Mouse (Mus musculus) lung, postnatal 0 days (tissue): ENCODE measurements around the gene Nme7. TPM values are rescaled to one million over a fixed set of nuclear protein-coding genes. Genes with fewer than 3 reads are reported as not detected.

Experiments
- ATAC-seq: fragments of 200-750 bp; cut with Nextera tagmentation; 2 replicates; pipeline ENCODE4 v1.8.0; 2017; ENCODE audit warnings: moderate library complexity
- DNase-seq: peaks from one replicate; pipeline ENCODE4 v3.0.0-alpha.2; 2016; ENCODE audit warnings: low spot score
- H3K27ac ChIP-seq: fragments of 300-500 bp; sonication (generic); 2 replicates; pipeline ENCODE4 v1.5.1; 2014; ENCODE audit warnings: antibody characterized with exemption, mild to moderate bottlenecking, low read length, mixed read lengths
- H3K27me3 ChIP-seq: fragments of 300-500 bp; sonication (generic); replicated peaks from 2 replicates; pipeline ENCODE4 v1.6.1; 2014; ENCODE audit warnings: low read length, mixed read lengths; ENCODE audit not compliant: insufficient read depth
- H3K36me3 ChIP-seq: fragments of 300-500 bp; sonication (generic); 2 replicates; pipeline ENCODE4 v1.6.1; 2014; ENCODE audit warnings: low read length, mixed read lengths; ENCODE audit not compliant: insufficient read depth
- H3K4me1 ChIP-seq: fragments of 300-500 bp; sonication (generic); 2 replicates; pipeline ENCODE4 v1.6.1; 2014; ENCODE audit warnings: antibody characterized with exemption, low read depth, low read length, mixed read lengths; ENCODE audit not compliant: insufficient read depth
- H3K4me2 ChIP-seq: fragments of 300-500 bp; sonication (generic); replicated peaks from 2 replicates; pipeline ENCODE4 v1.6.1; 2014; ENCODE audit warnings: low read depth, mild to moderate bottlenecking, low read length, moderate library complexity, mixed read lengths
- H3K4me3 ChIP-seq: fragments of 300-500 bp; sonication (generic); 2 replicates; pipeline ENCODE4 v1.5.1; 2014; ENCODE audit warnings: low read depth, low read length
- H3K9ac ChIP-seq: fragments of 300-500 bp; sonication (generic); replicated peaks from 2 replicates; pipeline ENCODE4 v1.6.1; 2014; ENCODE audit warnings: low read depth, mild to moderate bottlenecking
- H3K9me3 ChIP-seq: fragments of 300-500 bp; sonication (generic); 2 replicates; pipeline ENCODE4 v1.6.1; 2016; ENCODE audit warnings: low read length, mixed read lengths
- CTCF ChIP-seq: IDR thresholded peaks from 2 replicates; pipeline ENCODE4 v1.5.1; 2016; ENCODE audit warnings: antibody characterized with exemption, mild to moderate bottlenecking
- EP300 ChIP-seq: IDR thresholded peaks from 2 replicates; pipeline ENCODE4 v1.6.1; 2016; ENCODE audit warnings: antibody characterized with exemption, mild to moderate bottlenecking, control low read depth
- WGBS: fragments of 180-500 bp; shearing (Covaris S2); extraction: QIAGEN DNeasy Blood & Tissue Kit; methylation state at CpG from one replicate; pipeline ENCODE4 v1.1.7; 2014; 5-methylcytosine and 5-hydroxymethylcytosine counted together
- polyA plus RNA-seq: library from polyadenylated mRNA; unstranded; fragments of >200 nt; fragmentation: Nextera tagmentation; extraction: Ambion mirVana; gene quantifications from 2 replicates; pipeline ENCODE4 v1.2.1, GENCODE M21; 2015

Nme7 gene
- polyA plus RNA-seq, 1 experiment from 2014 or later, result 17.7 TPM

DNA sequence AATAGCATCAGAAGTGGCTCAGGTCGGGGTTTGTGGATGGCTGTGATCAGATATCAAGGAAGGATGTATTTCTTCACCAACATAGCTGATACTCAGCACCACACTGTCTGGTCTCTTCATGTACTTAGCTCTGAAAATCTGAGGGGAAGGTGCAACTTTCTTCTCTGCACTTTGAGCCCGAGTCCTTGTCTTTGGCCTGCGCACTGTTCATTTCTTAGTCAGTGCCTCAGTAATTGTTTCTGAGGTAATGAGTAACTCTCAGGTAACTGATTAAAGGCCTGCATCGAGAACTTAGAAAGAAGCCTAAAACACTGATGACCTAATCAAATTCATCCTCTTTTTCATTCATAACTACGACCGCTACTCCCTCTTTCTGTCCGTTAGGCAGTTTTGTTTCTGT lies 107.4 kb downstream of the Nme7 start:
- no peak overlapping the region for H3K27ac ChIP-seq
- WGBS, result 87% methylated on average over 7 of the region's 7 CpGs
- no peak overlapping the region for H3K4me2 ChIP-seq

DNA sequence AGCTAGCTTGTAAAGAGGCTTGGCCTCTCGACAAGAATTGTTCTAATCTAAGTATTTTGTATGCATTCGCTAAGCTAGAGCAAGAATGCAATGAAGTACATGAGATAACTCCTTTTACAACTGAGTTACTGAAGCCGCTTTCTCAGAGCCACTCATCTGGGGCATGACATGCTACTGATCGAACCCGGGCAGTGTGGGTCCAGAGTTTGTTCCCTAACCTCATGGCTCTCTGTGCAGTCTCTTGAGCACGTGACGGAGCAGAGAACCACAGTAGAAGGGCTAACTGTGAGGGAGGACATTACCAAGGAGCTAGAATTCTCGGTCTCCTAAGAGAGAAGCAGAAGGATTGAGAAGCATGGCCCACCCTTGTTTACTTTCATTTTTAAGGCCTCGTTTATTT lies 109.0 kb downstream of the Nme7 start:
- DNase-seq (no peak), ATAC-seq (no peak)
- Histone ChIP-seq H3K4me3 (no peak overlapping the region), H3K9ac (no peak overlapping the region), H3K27ac (no peak overlapping the region), H3K9me3 (no peaks in the 10 kb centered on the region), H3K4me2 (no peak overlapping the region), H3K4me1 (no peaks in the 10 kb centered on the region), H3K27me3 (no peaks in the 10 kb centered on the region), H3K36me3 (no peaks in the 10 kb centered on the region)
- WGBS, result 80% methylated on average over 9 of the region's 9 CpGs
- TF ChIP-seq CTCF (no peak), EP300 (no peak)

More for the DNA sequence above, 107.4 kb downstream of the Nme7 start:
- H3K4me1 ChIP-seq, result no peaks in the 10 kb centered on the region
- no peaks in the 10 kb centered on the region for H3K9me3 ChIP-seq
- no peaks in the 10 kb centered on the region for H3K27me3 ChIP-seq
- TF ChIP-seq CTCF, result no peak
- TF ChIP-seq EP300, result no peak
- DNase-seq (no peak), ATAC-seq (no peak)
- H3K36me3 ChIP-seq, result no peaks in the 10 kb centered on the region
- no peak overlapping the region for H3K9ac ChIP-seq
- no peak overlapping the region for H3K4me3 ChIP-seq

DNA sequence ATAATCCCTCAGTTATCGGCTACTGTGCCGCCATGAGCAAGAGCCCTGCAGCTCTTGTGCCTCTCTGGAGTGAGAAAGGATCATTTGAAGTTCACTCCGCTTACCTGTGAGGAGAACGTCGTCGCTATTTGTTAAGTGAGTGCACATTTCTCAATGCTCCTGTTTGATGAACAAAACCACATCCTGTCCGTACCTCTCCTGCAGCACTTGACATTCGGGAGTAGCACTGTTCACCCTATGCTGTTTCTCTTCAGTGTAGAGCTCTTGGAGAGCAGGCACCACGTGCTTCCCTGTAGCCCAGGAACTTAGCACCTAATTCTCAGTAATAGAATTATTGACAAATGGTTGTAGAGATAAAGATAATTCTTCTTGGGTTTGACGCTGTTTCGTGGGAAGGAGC lies 109.7 kb downstream of the Nme7 start:
- Histone ChIP-seq H3K27me3 (no peaks in the 10 kb centered on the region), H3K4me1 (no peaks in the 10 kb centered on the region), H3K4me2 (no peak overlapping the region), H3K9me3 (no peaks in the 10 kb centered on the region), H3K9ac (no peak overlapping the region), H3K4me3 (no peak overlapping the region), H3K36me3 (no peaks in the 10 kb centered on the region), H3K27ac (no peak overlapping the region)
- TF ChIP-seq CTCF (no peak), EP300 (peak; percentile 93)
- DNase-seq (peak; percentile 88), ATAC-seq (peak; percentile 95)
- WGBS, result 52% methylated on average over 11 of the region's 11 CpGs

DNA sequence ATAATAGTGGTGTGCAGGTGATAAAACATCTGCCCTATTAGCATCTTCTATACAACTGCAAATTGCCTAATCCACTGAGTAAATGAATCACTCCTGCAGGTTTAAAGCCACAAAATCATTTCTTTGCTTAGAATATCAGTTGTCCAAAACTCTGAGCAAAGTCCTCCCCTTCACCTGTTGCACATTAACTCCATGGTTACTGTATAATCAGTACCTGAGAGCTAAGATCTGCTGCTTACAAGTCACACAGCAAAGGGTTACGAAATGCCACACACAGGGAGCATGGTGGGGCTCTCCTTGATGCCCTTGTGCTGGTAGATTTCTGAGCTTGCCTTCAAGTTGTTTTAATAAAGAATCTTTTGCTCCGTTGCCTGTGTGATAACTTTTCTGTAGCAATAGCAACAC lies 111.4 kb downstream of the Nme7 start:
- Histone ChIP-seq H3K4me3 (no peak overlapping the region), H3K27ac (no peak overlapping the region), H3K27me3 (no peaks in the 10 kb centered on the region), H3K36me3 (no peaks in the 10 kb centered on the region), H3K9me3 (no peaks in the 10 kb centered on the region), H3K4me1 (no peaks in the 10 kb centered on the region), H3K4me2 (no peak overlapping the region), H3K9ac (no peak overlapping the region)
- TF ChIP-seq EP300, result no peak
- WGBS, result 68% methylated on average over 2 of the region's 2 CpGs
- no peak for DNase-seq
- no peak for ATAC-seq

DNA sequence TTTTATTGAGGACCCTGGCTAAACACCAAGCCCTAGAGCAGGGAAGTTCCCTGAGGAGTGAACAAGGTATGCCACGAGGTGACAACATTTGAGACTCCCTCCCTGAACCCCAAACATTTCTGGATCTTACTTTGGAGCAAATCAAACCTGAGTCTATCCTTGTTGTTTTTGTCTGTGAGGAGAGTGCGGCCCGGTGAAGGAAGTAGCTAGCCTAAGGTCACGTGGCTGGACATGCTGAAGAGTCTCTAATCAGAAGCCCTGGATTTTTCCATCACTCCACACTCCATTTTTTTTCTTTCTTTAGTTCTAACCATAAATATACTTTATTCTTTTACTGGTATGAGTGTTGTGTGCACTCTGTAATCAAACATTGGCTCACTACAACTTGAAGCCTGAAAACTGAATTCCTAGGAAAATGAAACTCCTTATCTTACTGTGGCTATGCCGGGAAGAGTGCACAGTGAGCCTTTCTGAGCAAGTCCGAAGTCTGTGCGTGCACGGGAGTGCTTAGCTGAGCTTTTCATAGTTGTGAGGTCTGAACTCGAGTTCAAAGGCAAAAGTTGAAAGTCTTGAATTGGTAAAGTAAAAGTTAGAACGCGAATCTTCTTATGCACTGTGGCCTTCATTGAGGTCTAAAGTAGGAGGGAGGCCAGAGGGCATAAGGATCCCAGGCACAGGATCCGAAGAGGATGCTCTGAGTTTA lies 112.9 kb downstream of the Nme7 start:
- 69% methylated on average over 12 of the region's 12 CpGs for WGBS
- no peaks in the 10 kb centered on the region for H3K9me3 ChIP-seq
- H3K27ac ChIP-seq, result 0 out of 2 replicates have a peak overlapping the region, but pooled peaks have one; percentile 16
- no peaks in the 10 kb centered on the region for H3K4me1 ChIP-seq
- DNase-seq (no peak), ATAC-seq (no peak)
- no peaks in the 10 kb centered on the region for H3K27me3 ChIP-seq
- no peak for TF ChIP-seq CTCF
- no peak for TF ChIP-seq EP300
- H3K4me2 ChIP-seq, result no peak overlapping the region
- H3K9ac ChIP-seq, result no peak overlapping the region
- no peak overlapping the region for H3K4me3 ChIP-seq
- H3K36me3 ChIP-seq, result no peaks in the 10 kb centered on the region

DNA sequence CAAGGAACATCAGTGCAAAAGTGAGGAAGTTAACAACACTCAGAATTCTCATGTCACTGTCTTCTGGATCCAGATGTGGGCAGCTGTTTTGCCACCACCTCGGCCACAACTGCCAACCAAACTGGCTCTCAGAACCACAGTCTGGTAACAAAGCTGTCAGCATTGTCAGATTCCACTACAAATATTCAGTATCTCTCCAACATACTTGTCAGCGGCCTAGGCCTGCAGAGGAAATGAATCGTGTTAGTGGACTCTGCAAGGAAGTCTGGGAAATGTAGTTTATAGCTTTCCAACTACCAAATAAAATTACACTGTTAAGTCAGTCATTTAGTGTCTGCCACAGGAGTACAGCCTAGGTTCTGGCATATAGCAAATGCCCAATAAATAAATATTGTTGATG lies 113.7 kb downstream of the Nme7 start:
- 0 out of 2 replicates have a peak, but pooled peaks have one; percentile 7 for ATAC-seq
- Histone ChIP-seq H3K4me3 (no peak overlapping the region), H3K4me2 (no peak overlapping the region), H3K4me1 (no peaks in the 10 kb centered on the region), H3K27me3 (no peaks in the 10 kb centered on the region), H3K36me3 (no peaks in the 10 kb centered on the region), H3K27ac (no peak overlapping the region), H3K9ac (no peak overlapping the region), H3K9me3 (no peaks in the 10 kb centered on the region)
- TF ChIP-seq CTCF (no peak), EP300 (no peak)
- DNase-seq, result no peak
- WGBS, result 62% methylated on average over 3 of the region's 3 CpGs
